Mouse (Mus musculus) lung, adult 2 months (tissue): Measurements from ENCODE around the gene Rps27.

Experiments used
- CTCF ChIP-seq: fragments of 200-500 bp; IDR thresholded peaks from 2 replicates; pipeline ENCODE4 v1.5.1; 2011; ENCODE audit warnings: mild to moderate bottlenecking, low read length, control low read depth; ENCODE audit not compliant: insufficient read depth
- POLR2A ChIP-seq: fragments of 200-500 bp; IDR thresholded peaks from 2 replicates; pipeline ENCODE4 v1.6.1; 2011; ENCODE audit warnings: low read depth, mild to moderate bottlenecking, control low read depth, low read length, borderline replicate concordance; ENCODE audit errors: extremely low read depth

GRCm38 (mm10) chr3:90179566-90179965 is 33.9 kb downstream of the Rps27 start:
- TF ChIP-seq CTCF (no peak), POLR2A (no peak)
